Mouse (Mus musculus) intestine, postnatal 0 days (tissue): ENCODE measurements around the gene Tesc. TPM values are rescaled to one million over a fixed set of nuclear protein-coding genes. Genes with fewer than 3 reads are reported as not detected.
A peak's percentile ranks its signal among the peaks of the same experiment; 100 is the strongest.

Experiments used
- ATAC-seq: fragments of 200-750 bp; cut with Nextera tagmentation; 2 replicates; pipeline ENCODE4 v1.8.0; 2017; ENCODE audit warnings: mild to moderate bottlenecking, moderate TSS enrichment, moderate library complexity
- H3K27ac ChIP-seq: fragments of 300-500 bp; sonication (generic); 2 replicates; pipeline ENCODE4 v1.5.1; 2014; ENCODE audit warnings: mild to moderate bottlenecking, low read depth, low read length, moderate library complexity
- H3K27me3 ChIP-seq: fragments of 300-500 bp; sonication (generic); replicated peaks from 2 replicates; pipeline ENCODE4 v1.6.1; 2014; ENCODE audit warnings: low read length, mixed read lengths; ENCODE audit not compliant: control insufficient read depth, insufficient read depth
- H3K36me3 ChIP-seq: fragments of 300-500 bp; sonication (generic); 2 replicates; pipeline ENCODE4 v1.6.1; 2014; ENCODE audit warnings: mild to moderate bottlenecking, moderate library complexity; ENCODE audit not compliant: control insufficient read depth, insufficient read depth
- H3K4me1 ChIP-seq: fragments of 300-500 bp; sonication (generic); replicated peaks from 2 replicates; pipeline ENCODE4 v1.6.1; 2014; ENCODE audit warnings: antibody characterized with exemption, low read length, mixed read lengths; ENCODE audit not compliant: control insufficient read depth, insufficient read depth
- H3K4me2 ChIP-seq: fragments of 300-500 bp; sonication (generic); replicated peaks from 2 replicates; pipeline ENCODE4 v1.6.1; 2014; ENCODE audit warnings: low read depth, mild to moderate bottlenecking, moderate library complexity
- H3K4me3 ChIP-seq: fragments of 300-500 bp; sonication (generic); 2 replicates; pipeline ENCODE4 v1.5.1; 2014; ENCODE audit warnings: low read depth, low read length
- H3K9ac ChIP-seq: fragments of 300-500 bp; sonication (generic); 2 replicates; pipeline ENCODE4 v1.6.1; 2014; ENCODE audit warnings: mild to moderate bottlenecking, low read depth, low read length
- H3K9me3 ChIP-seq: fragments of 300-500 bp; sonication (generic); 2 replicates; pipeline ENCODE4 v1.6.1; 2016; ENCODE audit warnings: mixed run types; ENCODE audit not compliant: control insufficient read depth
- CTCF ChIP-seq: sonication (generic); IDR thresholded peaks from 2 replicates; pipeline ENCODE4 v1.5.1; 2016; ENCODE audit warnings: low read depth, mild to moderate bottlenecking, control low read depth, antibody characterized with exemption, moderate library complexity
- WGBS: fragments of 180-500 bp; shearing (Covaris S2); extraction: QIAGEN DNeasy Blood & Tissue Kit; methylation state at CpG from one replicate; pipeline ENCODE4 v1.1.7; 2014; 5-methylcytosine and 5-hydroxymethylcytosine counted together
- polyA plus RNA-seq: library from polyadenylated mRNA; unstranded; fragments of >200 nt; fragmentation: Nextera tagmentation; extraction: Ambion mirVana; gene quantifications from 2 replicates; pipeline ENCODE4 v1.2.1, GENCODE M21; 2015

Gene Tesc
- polyA plus RNA-seq, 1 experiment from 2014 or later, result 2.8 TPM

GRCm38 (mm10) chr5:118067572-118067971 lies 40.0 kb downstream of the Tesc start:
- ATAC-seq, result peak; percentile 32; the same call in 1 of the 2 replicates

GRCm38 (mm10) chr5:118067984-118068494 lies 40.5 kb downstream of the Tesc start:
- Histone ChIP-seq H3K9ac (no peak overlapping the region), H3K36me3 (peaks cover 77% of the 10 kb centered on the region), H3K4me1 (no peaks in the 10 kb centered on the region), H3K27ac (no peak overlapping the region), H3K9me3 (no peaks in the 10 kb centered on the region), H3K27me3 (no peaks in the 10 kb centered on the region), H3K4me3 (no peak overlapping the region), H3K4me2 (no peak overlapping the region)
- no peak for TF ChIP-seq CTCF
- 90% methylated on average over 9 of the region's 9 CpGs for WGBS
- no peak for ATAC-seq

More at GRCm38 (mm10) chr5:118067572-118067971, 40.0 kb downstream of the Tesc start:
- 53% methylated on average over 4 of the region's 4 CpGs for WGBS
- no peaks in the 10 kb centered on the region for H3K27me3 ChIP-seq
- H3K36me3 ChIP-seq, result peaks cover 73% of the 10 kb centered on the region
- no peak overlapping the region for H3K27ac ChIP-seq
- no peak overlapping the region for H3K9ac ChIP-seq
- no peaks in the 10 kb centered on the region for H3K4me1 ChIP-seq
- no peaks in the 10 kb centered on the region for H3K9me3 ChIP-seq
- no peak overlapping the region for H3K4me3 ChIP-seq
- TF ChIP-seq CTCF, result no peak
- no peak overlapping the region for H3K4me2 ChIP-seq

- no peak overlapping the region for H3K4me2 ChIP-seq
- peak; percentile 93 for TF ChIP-seq CTCF
- WGBS, result 40% methylated on average over 9 of the region's 9 CpGs
- no peak overlapping the region for H3K4me3 ChIP-seq
- no peaks in the 10 kb centered on the region for H3K27me3 ChIP-seq
- H3K9me3 ChIP-seq, result no peaks in the 10 kb centered on the region
- H3K36me3 ChIP-seq, result peaks cover 76% of the 10 kb centered on the region
- ATAC-seq, result 0 out of 2 replicates have a peak, but pooled peaks have one; percentile 29
- no peak overlapping the region for H3K9ac ChIP-seq
- H3K27ac ChIP-seq, result no peak overlapping the region
- H3K4me1 ChIP-seq, result no peaks in the 10 kb centered on the region
Measured at GRCm38 (mm10) chr5:118069315-118069714, 41.8 kb downstream of the Tesc start.

- ATAC-seq, result no peak
- Histone ChIP-seq H3K9ac (no peak overlapping the region), H3K9me3 (no peaks in the 10 kb centered on the region), H3K4me2 (no peak overlapping the region), H3K36me3 (peaks cover 77% of the 10 kb centered on the region), H3K4me1 (no peaks in the 10 kb centered on the region), H3K27me3 (no peaks in the 10 kb centered on the region), H3K27ac (no peak overlapping the region), H3K4me3 (no peak overlapping the region)
- 80% methylated on average over 5 of the region's 5 CpGs for WGBS
- TF ChIP-seq CTCF, result no peak
Measured at GRCm38 (mm10) chr5:118071766-118072165, 44.2 kb downstream of the Tesc start.

- no peaks in the 10 kb centered on the region for H3K4me1 ChIP-seq
- H3K27me3 ChIP-seq, result no peaks in the 10 kb centered on the region
- H3K4me3 ChIP-seq, result no peak overlapping the region
- 88% methylated on average over 15 of the region's 15 CpGs for WGBS
- H3K9ac ChIP-seq, result no peak overlapping the region
- no peak for TF ChIP-seq CTCF
- ATAC-seq, result no peak
- H3K27ac ChIP-seq, result no peak overlapping the region
- no peak overlapping the region for H3K4me2 ChIP-seq
- no peaks in the 10 kb centered on the region for H3K9me3 ChIP-seq
- peaks cover 76% of the 10 kb centered on the region for H3K36me3 ChIP-seq
Measured at GRCm38 (mm10) chr5:118073213-118073773, 45.8 kb downstream of the Tesc start.

- Histone ChIP-seq H3K9ac (no peak overlapping the region), H3K27ac (no peak overlapping the region), H3K27me3 (no peaks in the 10 kb centered on the region), H3K4me2 (no peak overlapping the region), H3K4me1 (no peaks in the 10 kb centered on the region), H3K4me3 (no peak overlapping the region), H3K36me3 (peaks cover 49% of the 10 kb centered on the region), H3K9me3 (no peaks in the 10 kb centered on the region)
- peak; percentile 32; the same call in 1 of the 2 replicates for TF ChIP-seq CTCF
- ATAC-seq, result no peak
- 89% methylated on average over 15 of the region's 15 CpGs for WGBS
Measured at GRCm38 (mm10) chr5:118076721-118077592, 49.4 kb downstream of the Tesc start.
